Mouse (Mus musculus) lung, embryonic 16.5 days (tissue): ENCODE measurements around the gene Rtkn2. TPM values are rescaled to one million over a fixed set of nuclear protein-coding genes. Genes with fewer than 3 reads are reported as not detected.

ENCODE experiments used
- ATAC-seq: fragments of 200-750 bp; cut with Nextera tagmentation; 2 replicates; pipeline ENCODE4 v1.8.0; 2017; ENCODE audit warnings: low read depth, mild to moderate bottlenecking, moderate library complexity
- H3K27ac ChIP-seq: fragments of 300-500 bp; sonication (generic); 2 replicates; pipeline ENCODE4 v1.5.1; 2014; ENCODE audit warnings: mild to moderate bottlenecking, control low read depth, low read length
- H3K27me3 ChIP-seq: fragments of 300-500 bp; sonication (generic); 2 replicates; pipeline ENCODE4 v1.6.1; 2014; ENCODE audit warnings: low read depth, low read length, mixed read lengths; ENCODE audit not compliant: control insufficient read depth, insufficient read depth
- H3K36me3 ChIP-seq: fragments of 300-500 bp; sonication (generic); 2 replicates; pipeline ENCODE4 v1.6.1; 2014; ENCODE audit warnings: low read length; ENCODE audit not compliant: control insufficient read depth, insufficient read depth
- H3K4me1 ChIP-seq: fragments of 300-500 bp; sonication (generic); replicated peaks from 2 replicates; pipeline ENCODE4 v1.6.1; 2014; ENCODE audit warnings: low read length, mixed read lengths; ENCODE audit not compliant: control insufficient read depth, insufficient read depth
- H3K4me2 ChIP-seq: fragments of 300-500 bp; sonication (generic); 2 replicates; pipeline ENCODE4 v1.6.1; 2014; ENCODE audit warnings: low read depth, low read length, control low read depth
- H3K4me3 ChIP-seq: fragments of 300-500 bp; sonication (generic); 2 replicates; pipeline ENCODE4 v1.5.1; 2014; ENCODE audit warnings: mild to moderate bottlenecking, low read length, control low read depth
- H3K9ac ChIP-seq: fragments of 300-500 bp; sonication (generic); 2 replicates; pipeline ENCODE4 v1.6.1; 2014; ENCODE audit warnings: low read length, control low read depth
- H3K9me3 ChIP-seq: fragments of 300-500 bp; sonication (generic); 2 replicates; pipeline ENCODE4 v1.6.1; 2016; ENCODE audit warnings: low read length; ENCODE audit not compliant: control insufficient read depth
- WGBS: fragments of 180-500 bp; shearing (Covaris S2); extraction: QIAGEN DNeasy Blood & Tissue Kit; methylation state at CpG from one replicate; pipeline ENCODE4 v1.1.7; 2014; 5-methylcytosine and 5-hydroxymethylcytosine counted together
- polyA plus RNA-seq: library from polyadenylated mRNA; unstranded; fragments of >200 nt; fragmentation: Nextera tagmentation; extraction: Ambion mirVana; gene quantifications from 2 replicates; pipeline ENCODE4 v1.2.1, GENCODE M21; 2015

Rtkn2 gene
- polyA plus RNA-seq, 1 experiment from 2014 or later, result 14.6 TPM

DNA sequence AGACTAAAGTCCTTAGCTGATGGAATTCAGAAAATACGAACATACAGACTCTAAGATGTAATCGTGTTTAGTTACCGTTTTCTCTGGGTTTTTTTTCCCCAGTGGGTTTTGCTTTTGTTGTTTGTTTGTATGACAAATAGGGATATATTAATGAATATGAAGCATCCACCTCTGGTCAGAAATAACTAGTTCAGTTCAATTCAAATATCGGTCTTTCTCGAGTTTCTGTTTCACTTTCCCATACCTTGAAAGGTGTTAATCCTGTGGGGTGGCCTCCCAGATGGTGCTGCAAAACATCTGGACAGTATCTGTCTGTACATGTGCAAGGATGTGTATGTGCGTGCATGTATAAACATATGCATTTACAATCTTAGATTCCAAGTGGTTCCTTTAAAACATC, 61.0 kb downstream of the Rtkn2 start:
- ATAC-seq, result no peak
- H3K9ac ChIP-seq, result no peak overlapping the region
- H3K27me3 ChIP-seq, result no peaks in the 10 kb centered on the region
- no peaks in the 10 kb centered on the region for H3K4me1 ChIP-seq
- H3K36me3 ChIP-seq, result peaks cover 9% of the 10 kb centered on the region
- WGBS, result 78% methylated on average over 6 of the region's 6 CpGs
- no peak overlapping the region for H3K4me2 ChIP-seq
- H3K27ac ChIP-seq, result no peak overlapping the region
- no peaks in the 10 kb centered on the region for H3K9me3 ChIP-seq
- H3K4me3 ChIP-seq, result no peak overlapping the region

DNA sequence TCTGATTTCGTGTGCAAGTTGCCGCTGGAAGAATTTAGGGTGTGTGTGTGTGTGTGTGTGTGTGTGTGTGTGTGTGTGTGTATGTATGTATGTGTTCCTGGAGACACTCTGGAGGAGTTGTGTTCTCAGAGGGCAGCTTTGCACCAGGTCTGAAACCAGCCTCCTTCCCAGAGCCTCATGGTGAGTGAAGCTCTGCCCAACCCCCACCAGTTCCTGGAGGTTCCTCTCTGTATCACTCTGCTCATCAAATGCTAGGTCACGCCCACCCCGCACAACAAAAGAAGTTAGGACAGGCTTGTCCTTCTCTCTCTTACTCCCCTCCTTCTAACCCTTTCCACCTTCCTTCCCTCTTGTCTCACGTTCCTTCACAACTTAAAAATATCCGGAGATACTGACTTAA, 64.6 kb downstream of the Rtkn2 start:
- WGBS, result 42% methylated on average over 6 of the region's 6 CpGs
- H3K9me3 ChIP-seq, result no peaks in the 10 kb centered on the region
- no peak overlapping the region for H3K4me2 ChIP-seq
- no peak overlapping the region for H3K9ac ChIP-seq
- no peak overlapping the region for H3K27ac ChIP-seq
- H3K27me3 ChIP-seq, result no peaks in the 10 kb centered on the region
- no peak overlapping the region for H3K4me3 ChIP-seq
- no peak for ATAC-seq
- H3K36me3 ChIP-seq, result peaks cover 4% of the 10 kb centered on the region
- H3K4me1 ChIP-seq, result no peaks in the 10 kb centered on the region

DNA sequence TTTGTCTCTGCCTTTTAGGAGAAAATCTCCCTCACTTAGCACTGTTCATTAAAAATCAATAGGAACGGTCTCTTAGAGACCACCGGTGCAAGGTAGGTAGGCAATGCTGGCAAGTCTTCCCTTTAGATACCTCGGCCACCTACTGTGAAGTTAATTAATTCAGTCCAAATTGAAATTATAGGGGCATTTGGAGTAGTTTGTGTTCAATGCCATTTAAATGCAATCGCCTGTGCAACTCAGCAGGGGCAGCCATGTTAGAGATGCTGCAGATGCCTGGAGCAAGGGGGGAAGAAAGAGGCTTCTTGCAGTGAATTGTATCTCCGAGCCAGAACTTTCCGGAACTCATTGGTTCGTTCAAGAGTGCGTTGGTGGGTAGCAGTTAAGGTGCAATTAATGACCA, 65.5 kb downstream of the Rtkn2 start:
- no peaks in the 10 kb centered on the region for H3K4me1 ChIP-seq
- no peaks in the 10 kb centered on the region for H3K9me3 ChIP-seq
- WGBS, result 96% methylated on average over 8 of the region's 8 CpGs
- H3K9ac ChIP-seq, result no peak overlapping the region
- no peak overlapping the region for H3K27ac ChIP-seq
- H3K36me3 ChIP-seq, result peaks cover 4% of the 10 kb centered on the region
- H3K4me2 ChIP-seq, result no peak overlapping the region
- no peaks in the 10 kb centered on the region for H3K27me3 ChIP-seq
- H3K4me3 ChIP-seq, result no peak overlapping the region
- no peak for ATAC-seq

DNA sequence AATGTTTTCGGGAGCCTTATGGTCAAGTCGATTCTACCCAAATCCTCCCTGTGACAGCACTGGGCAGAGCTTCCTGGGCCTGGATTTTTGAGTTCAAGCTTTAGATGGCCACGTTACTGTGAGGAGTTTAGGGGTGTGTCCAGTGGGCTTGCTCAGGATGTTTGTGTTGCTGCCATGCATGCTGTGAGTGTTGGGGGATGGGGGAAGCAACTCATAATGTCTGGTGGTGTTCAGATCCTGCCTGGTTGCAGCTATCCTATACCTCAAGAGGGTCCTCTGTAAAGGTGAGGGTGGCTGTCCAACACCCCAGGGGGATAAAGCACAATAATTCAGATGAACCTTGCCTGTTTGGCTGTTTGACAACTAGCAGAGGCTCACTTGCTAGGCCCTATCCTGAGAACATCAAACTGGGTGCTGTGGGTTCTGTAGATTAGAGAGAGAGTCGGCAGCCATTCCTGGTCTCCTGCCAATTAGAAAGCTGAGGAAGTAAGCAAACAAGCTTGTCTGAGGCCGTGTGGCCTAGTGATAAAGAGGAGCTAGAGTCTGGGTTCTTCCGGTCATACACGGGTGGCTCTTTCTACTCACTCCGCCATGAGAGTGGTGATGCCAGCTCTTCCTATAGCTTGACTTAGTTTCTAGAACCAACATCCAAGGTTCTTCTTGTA, 69.4 kb downstream of the Rtkn2 start:
- Histone ChIP-seq H3K27ac (no peak overlapping the region), H3K4me2 (no peak overlapping the region), H3K4me1 (no peaks in the 10 kb centered on the region), H3K4me3 (no peak overlapping the region), H3K9me3 (no peaks in the 10 kb centered on the region), H3K27me3 (no peaks in the 10 kb centered on the region), H3K9ac (no peak overlapping the region), H3K36me3 (no peaks in the 10 kb centered on the region)
- WGBS, result 67% methylated on average over 8 of the region's 8 CpGs
- no peak for ATAC-seq

DNA sequence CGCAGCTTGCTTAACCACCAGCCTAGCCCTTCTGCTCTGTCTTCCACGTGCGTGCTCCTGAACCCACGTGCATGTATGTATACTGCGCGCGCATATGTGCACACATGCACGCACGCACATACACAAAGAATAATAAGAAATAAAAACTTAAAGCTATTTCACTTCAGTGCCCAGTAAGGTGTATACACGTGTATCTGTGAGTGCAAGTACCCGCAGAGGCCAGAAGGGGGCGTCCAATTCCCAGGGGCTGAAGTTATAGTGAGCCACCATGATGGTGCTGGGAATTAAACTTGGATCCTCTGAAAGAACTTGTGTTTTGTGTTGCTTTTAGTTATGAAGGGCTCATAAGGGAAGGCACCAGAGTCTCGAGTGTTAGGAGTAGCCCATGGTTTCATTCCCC, 71.5 kb downstream of the Rtkn2 start:
- H3K4me1 ChIP-seq, result no peaks in the 10 kb centered on the region
- no peak overlapping the region for H3K9ac ChIP-seq
- no peaks in the 10 kb centered on the region for H3K9me3 ChIP-seq
- H3K4me2 ChIP-seq, result no peak overlapping the region
- no peaks in the 10 kb centered on the region for H3K27me3 ChIP-seq
- H3K27ac ChIP-seq, result no peak overlapping the region
- ATAC-seq, result no peak
- H3K36me3 ChIP-seq, result no peaks in the 10 kb centered on the region
- no peak overlapping the region for H3K4me3 ChIP-seq
- 87% methylated on average over 13 of the region's 13 CpGs for WGBS

DNA sequence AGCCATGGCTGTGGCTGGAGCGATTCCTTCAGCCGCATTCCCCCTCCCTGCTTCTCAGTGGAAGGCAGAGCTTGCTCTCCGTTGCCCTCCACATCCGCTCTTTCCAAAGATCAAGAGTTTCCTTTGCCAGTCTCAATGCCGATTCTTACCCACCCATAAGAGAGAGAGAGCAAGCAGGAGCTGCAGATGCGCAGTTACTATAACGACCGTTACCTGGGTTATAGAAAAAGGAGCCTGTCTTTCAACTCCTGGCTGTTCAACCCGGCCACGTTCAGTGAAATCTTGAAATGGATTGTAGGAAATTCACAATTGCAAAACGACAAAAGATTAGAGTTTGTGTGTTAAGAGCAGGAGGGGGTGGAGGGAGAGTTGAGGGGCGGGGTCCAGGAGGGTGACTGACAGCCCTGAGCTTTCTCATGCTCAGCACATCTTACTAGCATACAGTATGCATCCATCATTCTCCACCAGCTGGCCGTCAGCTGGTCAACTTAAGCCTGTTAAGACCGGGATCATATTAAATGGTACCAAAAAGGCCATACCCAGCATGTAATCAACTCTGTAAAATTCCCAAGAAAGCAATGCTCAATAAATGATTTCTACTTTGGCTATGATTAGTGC, 72.1 kb downstream of the Rtkn2 start:
- 84% methylated on average over 14 of the region's 14 CpGs for WGBS
- no peak for ATAC-seq
- no peaks in the 10 kb centered on the region for H3K9me3 ChIP-seq
- H3K4me2 ChIP-seq, result no peak overlapping the region
- H3K4me1 ChIP-seq, result no peaks in the 10 kb centered on the region
- no peaks in the 10 kb centered on the region for H3K36me3 ChIP-seq
- no peak overlapping the region for H3K9ac ChIP-seq
- no peak overlapping the region for H3K27ac ChIP-seq
- no peaks in the 10 kb centered on the region for H3K27me3 ChIP-seq
- H3K4me3 ChIP-seq, result no peak overlapping the region

DNA sequence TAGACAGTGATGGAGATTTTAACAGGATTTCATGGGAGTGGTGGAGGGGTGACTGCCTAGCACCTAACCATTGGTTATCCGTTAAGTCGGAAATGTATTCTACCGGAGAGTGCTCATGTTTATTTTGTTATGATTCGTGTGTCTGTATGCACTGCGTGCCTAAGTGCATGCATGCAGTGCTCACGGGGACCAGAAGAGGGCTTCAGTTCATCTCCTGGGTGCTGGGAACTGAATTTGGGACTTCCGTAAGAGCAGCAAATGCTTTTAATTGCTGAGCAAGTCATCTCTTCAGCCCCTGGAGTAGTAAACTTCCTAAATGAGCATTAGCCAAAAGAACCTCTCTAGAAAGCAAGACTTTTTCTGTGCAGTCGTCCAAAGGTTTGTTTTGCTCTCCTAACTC, 72.9 kb downstream of the Rtkn2 start:
- H3K27ac ChIP-seq, result no peak overlapping the region
- H3K27me3 ChIP-seq, result no peaks in the 10 kb centered on the region
- WGBS, result 81% methylated on average over 8 of the region's 8 CpGs
- no peak for ATAC-seq
- no peaks in the 10 kb centered on the region for H3K36me3 ChIP-seq
- H3K4me3 ChIP-seq, result no peak overlapping the region
- no peaks in the 10 kb centered on the region for H3K9me3 ChIP-seq
- H3K4me1 ChIP-seq, result no peaks in the 10 kb centered on the region
- no peak overlapping the region for H3K4me2 ChIP-seq
- no peak overlapping the region for H3K9ac ChIP-seq

DNA sequence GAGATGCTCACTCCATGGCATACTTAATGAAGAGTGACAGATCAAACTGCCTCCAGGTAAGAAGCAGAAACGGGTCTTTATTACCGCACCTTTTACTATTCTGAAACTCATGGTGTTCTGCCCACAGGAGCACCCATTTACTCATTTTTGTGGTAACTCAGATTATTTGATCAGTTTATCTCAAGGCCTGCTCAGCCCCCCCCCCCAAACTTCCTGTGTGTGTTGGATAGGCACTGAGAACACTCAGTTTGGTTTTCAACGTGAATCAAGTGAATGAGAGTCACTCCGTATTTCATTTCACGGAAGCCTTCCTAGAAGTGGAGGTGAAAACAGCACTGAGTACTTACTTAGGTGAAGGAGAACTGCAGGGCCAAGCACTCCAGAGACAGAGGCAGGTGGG, 74.8 kb downstream of the Rtkn2 start:
- Histone ChIP-seq H3K36me3 (no peaks in the 10 kb centered on the region), H3K9me3 (peaks cover 2% of the 10 kb centered on the region; the same call in 1 of the 2 replicates), H3K4me1 (no peaks in the 10 kb centered on the region), H3K9ac (no peak overlapping the region), H3K27ac (no peak overlapping the region), H3K4me3 (no peak overlapping the region), H3K4me2 (no peak overlapping the region), H3K27me3 (no peaks in the 10 kb centered on the region)
- ATAC-seq, result no peak
- 69% methylated on average over 5 of the region's 5 CpGs for WGBS

DNA sequence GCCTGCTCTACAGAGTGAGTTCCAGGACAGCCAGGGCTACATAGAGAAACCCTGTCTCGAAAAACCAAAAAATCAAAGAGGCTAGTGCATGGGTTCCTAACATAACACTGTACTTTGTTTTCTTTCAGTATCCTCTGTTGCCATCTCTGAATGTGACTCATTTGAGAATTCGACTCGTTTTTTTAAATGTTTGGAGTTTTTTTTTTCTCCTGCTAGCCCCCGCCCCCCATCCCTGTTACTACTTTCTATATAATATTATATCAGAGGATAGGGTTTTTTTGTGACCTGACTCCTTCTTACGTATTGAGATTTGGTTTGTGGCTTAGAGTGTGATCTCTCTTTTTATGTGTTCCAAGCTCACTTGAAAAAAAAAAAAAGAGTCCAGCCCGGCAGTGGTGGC, 75.3 kb downstream of the Rtkn2 start:
- no peak overlapping the region for H3K4me3 ChIP-seq
- H3K27me3 ChIP-seq, result no peaks in the 10 kb centered on the region
- H3K9me3 ChIP-seq, result peaks cover 2% of the 10 kb centered on the region; the same call in 1 of the 2 replicates
- no peak for ATAC-seq
- H3K27ac ChIP-seq, result no peak overlapping the region
- H3K4me2 ChIP-seq, result no peak overlapping the region
- H3K4me1 ChIP-seq, result no peaks in the 10 kb centered on the region
- no peaks in the 10 kb centered on the region for H3K36me3 ChIP-seq
- H3K9ac ChIP-seq, result no peak overlapping the region
- WGBS, result 83% methylated on average over 6 of the region's 6 CpGs
